Mouse (Mus musculus): Measurements from ENCODE around the gene Aldh16a1.

- no peak for TF ChIP-seq CTCF (IDR thresholded peaks at IDR 0.05; ENCODE audit: low read depth, low read length)
- TF ChIP-seq POLR2A (IDR thresholded peaks at IDR 0.05; ENCODE audit: insufficient read depth, low read length), result no peak
- no peak for TF ChIP-seq EP300 (IDR thresholded peaks at IDR 0.05; ENCODE audit: insufficient read depth, low read depth, low read length)
These were observed 17.0 kb downstream of the Aldh16a1 start for GRCm38 (mm10) chr7:45137171-45138006.
